Mouse (Mus musculus): ENCODE results near the gene Zfp553. TPM values are rescaled to one million over a fixed set of nuclear protein-coding genes. Genes with fewer than 3 reads are reported as not detected.

The Zfp553 gene
- polyA plus RNA-seq, 1 experiment from 2014 or later, result 5.9 TPM

- Histone ChIP-seq H3K9me3 (replicated peaks; ENCODE audit: control insufficient read depth, low read length) (no peaks in the 10 kb centered on the region; the same call in 1 of the 2 replicates), H3K4me2 (ENCODE audit: low read depth, low read length) (peak overlapping the region; percentile 22), H3K4me1 (ENCODE audit: control insufficient read depth, low read depth, low read length) (peaks cover 25% of the 10 kb centered on the region), H3K27ac (ENCODE audit: low read length) (0 out of 2 replicates have a peak overlapping the region, but pooled peaks have one; percentile 39), H3K9ac (ENCODE audit: low read depth, low read length) (no peak overlapping the region), H3K27me3 (ENCODE audit: control insufficient read depth, insufficient read depth, low read depth, low read length) (no peaks in the 10 kb centered on the region), H3K4me3 (ENCODE audit: low read depth, low read length) (peak overlapping the region; percentile 29), H3K36me3 (ENCODE audit: control insufficient read depth, insufficient read depth) (peaks cover 4% of the 10 kb centered on the region)
- 85% methylated on average over 4 of the region's 4 CpGs for WGBS (ENCODE audit: insufficient replicate concordance)
- ATAC-seq (ENCODE audit: low read depth), result no peak
These were observed 38.2 kb downstream of the Zfp553 start for GRCm38 (mm10) chr7:127271093-127271492.

- no peak overlapping the region for H3K27ac ChIP-seq (ENCODE audit: low read length)
- H3K36me3 ChIP-seq (ENCODE audit: control insufficient read depth, insufficient read depth), result peaks cover 4% of the 10 kb centered on the region
- no peak for ATAC-seq (ENCODE audit: low read depth)
- H3K4me2 ChIP-seq (ENCODE audit: low read depth, low read length), result peak overlapping the region; percentile 90
- peaks cover 25% of the 10 kb centered on the region for H3K4me1 ChIP-seq (ENCODE audit: control insufficient read depth, low read depth, low read length)
- H3K9ac ChIP-seq (ENCODE audit: low read depth, low read length), result peak overlapping the region; percentile 10
- H3K27me3 ChIP-seq (ENCODE audit: control insufficient read depth, insufficient read depth, low read depth, low read length), result no peaks in the 10 kb centered on the region
- peak overlapping the region; percentile 89 for H3K4me3 ChIP-seq (ENCODE audit: low read depth, low read length)
- WGBS (ENCODE audit: insufficient replicate concordance), result 90% methylated on average over 15 of the region's 15 CpGs
- H3K9me3 ChIP-seq (replicated peaks; ENCODE audit: control insufficient read depth, low read length), result no peaks in the 10 kb centered on the region; the same call in 1 of the 2 replicates
These were observed 39.7 kb downstream of the Zfp553 start for GRCm38 (mm10) chr7:127272566-127272965.

GRCm38 (mm10) chr7:127273118-127273923 is 40.5 kb downstream of the Zfp553 start:
- H3K4me1 ChIP-seq (ENCODE audit: control insufficient read depth, low read depth, low read length), result peaks cover 29% of the 10 kb centered on the region
- WGBS (ENCODE audit: insufficient replicate concordance), result 11% methylated on average over 44 of the region's 50 CpGs

GRCm38 (mm10) chr7:127273925-127274789 is 41.3 kb downstream of the Zfp553 start, which contains the start of gene Sephs2:
Gene Sephs2, minus strand, starts transcription at chr7:127274055.
- Histone ChIP-seq H3K9me3 (replicated peaks; ENCODE audit: control insufficient read depth, low read length) (no peaks in the 10 kb centered on the region), H3K9ac (ENCODE audit: low read depth, low read length) (peak within 1 kb of the TSS; percentile 93), H3K4me1 (ENCODE audit: control insufficient read depth, low read depth, low read length) (peaks cover 33% of the 10 kb centered on the region), H3K4me2 (ENCODE audit: low read depth, low read length) (peak within 1 kb of the TSS; percentile 90), H3K27ac (ENCODE audit: low read length) (peak within 1 kb of the TSS; percentile 91), H3K36me3 (ENCODE audit: control insufficient read depth, insufficient read depth) (peaks cover 4% of the 10 kb centered on the region), H3K4me3 (ENCODE audit: low read depth, low read length) (peak within 1 kb of the TSS; percentile 89), H3K27me3 (ENCODE audit: control insufficient read depth, insufficient read depth, low read depth, low read length) (no peaks in the 10 kb centered on the region)
- 3% methylated on average over 39 of the region's 39 CpGs for WGBS (ENCODE audit: insufficient replicate concordance)
- peak; percentile 87 for ATAC-seq (ENCODE audit: low read depth)

More at GRCm38 (mm10) chr7:127273118-127273923, 40.5 kb downstream of the Zfp553 start:
- H3K36me3 ChIP-seq (ENCODE audit: control insufficient read depth, insufficient read depth), result peaks cover 4% of the 10 kb centered on the region
- peak overlapping the region; percentile 89 for H3K4me3 ChIP-seq (ENCODE audit: low read depth, low read length)
- H3K9ac ChIP-seq (ENCODE audit: low read depth, low read length), result peak overlapping the region; percentile 93
- peak overlapping the region; percentile 90 for H3K4me2 ChIP-seq (ENCODE audit: low read depth, low read length)
- H3K9me3 ChIP-seq (replicated peaks; ENCODE audit: control insufficient read depth, low read length), result no peaks in the 10 kb centered on the region; the same call in 1 of the 2 replicates
- H3K27me3 ChIP-seq (ENCODE audit: control insufficient read depth, insufficient read depth, low read depth, low read length), result no peaks in the 10 kb centered on the region
- peak overlapping the region; percentile 91 for H3K27ac ChIP-seq (ENCODE audit: low read length)
- ATAC-seq (ENCODE audit: low read depth), result peak; percentile 23

- peaks cover 1% of the 10 kb centered on the region; the same call in 1 of the 2 replicates for H3K36me3 ChIP-seq (ENCODE audit: control insufficient read depth, insufficient read depth)
- no peak overlapping the region for H3K9ac ChIP-seq (ENCODE audit: low read depth, low read length)
- 54% methylated on average over 5 of the region's 5 CpGs for WGBS (ENCODE audit: insufficient replicate concordance)
- H3K4me1 ChIP-seq (ENCODE audit: control insufficient read depth, low read depth, low read length), result peaks cover 30% of the 10 kb centered on the region
- H3K9me3 ChIP-seq (replicated peaks; ENCODE audit: control insufficient read depth, low read length), result no peaks in the 10 kb centered on the region
- H3K27me3 ChIP-seq (ENCODE audit: control insufficient read depth, insufficient read depth, low read depth, low read length), result no peaks in the 10 kb centered on the region
- H3K27ac ChIP-seq (ENCODE audit: low read length), result peak overlapping the region; percentile 74
- no peak overlapping the region for H3K4me2 ChIP-seq (ENCODE audit: low read depth, low read length)
- ATAC-seq (ENCODE audit: low read depth), result peak; percentile 53
- no peak overlapping the region for H3K4me3 ChIP-seq (ENCODE audit: low read depth, low read length)
These were observed 43.7 kb downstream of the Zfp553 start for GRCm38 (mm10) chr7:127276519-127276961.

- Histone ChIP-seq H3K27me3 (ENCODE audit: control insufficient read depth, insufficient read depth, low read depth, low read length) (no peaks in the 10 kb centered on the region), H3K4me2 (ENCODE audit: low read depth, low read length) (no peak overlapping the region), H3K9me3 (replicated peaks; ENCODE audit: control insufficient read depth, low read length) (no peaks in the 10 kb centered on the region), H3K4me1 (ENCODE audit: control insufficient read depth, low read depth, low read length) (peaks cover 20% of the 10 kb centered on the region), H3K9ac (ENCODE audit: low read depth, low read length) (no peak overlapping the region), H3K36me3 (ENCODE audit: control insufficient read depth, insufficient read depth) (no peaks in the 10 kb centered on the region), H3K27ac (ENCODE audit: low read length) (no peak overlapping the region), H3K4me3 (ENCODE audit: low read depth, low read length) (no peak overlapping the region)
- no peak for ATAC-seq (ENCODE audit: low read depth)
- WGBS (ENCODE audit: insufficient replicate concordance), result 8% methylated on average over 8 of the region's 8 CpGs
These were observed 45.5 kb downstream of the Zfp553 start for GRCm38 (mm10) chr7:127278311-127278710.

- Histone ChIP-seq H3K9me3 (replicated peaks; ENCODE audit: control insufficient read depth, low read length) (no peaks in the 10 kb centered on the region), H3K27me3 (ENCODE audit: control insufficient read depth, insufficient read depth, low read depth, low read length) (no peaks in the 10 kb centered on the region), H3K27ac (ENCODE audit: low read length) (no peak overlapping the region), H3K4me2 (ENCODE audit: low read depth, low read length) (no peak overlapping the region), H3K9ac (ENCODE audit: low read depth, low read length) (no peak overlapping the region), H3K4me1 (ENCODE audit: control insufficient read depth, low read depth, low read length) (peaks cover 11% of the 10 kb centered on the region), H3K36me3 (ENCODE audit: control insufficient read depth, insufficient read depth) (no peaks in the 10 kb centered on the region), H3K4me3 (ENCODE audit: low read depth, low read length) (no peak overlapping the region)
- no peak for ATAC-seq (ENCODE audit: low read depth)
- WGBS (ENCODE audit: insufficient replicate concordance), result 66% methylated on average over 3 of the region's 3 CpGs
These were observed 47.2 kb downstream of the Zfp553 start for GRCm38 (mm10) chr7:127280092-127280491.

GRCm38 (mm10) chr7:127281114-127281513 is 48.3 kb downstream of the Zfp553 start:
- Histone ChIP-seq H3K4me1 (ENCODE audit: control insufficient read depth, low read depth, low read length) (peaks cover 13% of the 10 kb centered on the region), H3K27ac (ENCODE audit: low read length) (no peak overlapping the region), H3K9me3 (replicated peaks; ENCODE audit: control insufficient read depth, low read length) (no peaks in the 10 kb centered on the region), H3K4me2 (ENCODE audit: low read depth, low read length) (no peak overlapping the region), H3K4me3 (ENCODE audit: low read depth, low read length) (no peak overlapping the region), H3K9ac (ENCODE audit: low read depth, low read length) (no peak overlapping the region), H3K36me3 (ENCODE audit: control insufficient read depth, insufficient read depth) (no peaks in the 10 kb centered on the region), H3K27me3 (ENCODE audit: control insufficient read depth, insufficient read depth, low read depth, low read length) (no peaks in the 10 kb centered on the region)
- 14% methylated on average over 4 of the region's 4 CpGs for WGBS (ENCODE audit: insufficient replicate concordance)
- ATAC-seq (ENCODE audit: low read depth), result no peak
